Mouse (Mus musculus): Measurements from ENCODE around the gene Tarbp1.

- no peak for TF ChIP-seq CTCF (conservative IDR thresholded peaks at IDR 0.05; ENCODE audit: low read length)
- TF ChIP-seq NANOG (IDR thresholded peaks at IDR 0.05; ENCODE audit: borderline replicate concordance, low read length): no peak
These were observed 41.0 kb downstream of the Tarbp1 start for GRCm38 (mm10) chr8:126433827-126434226.

Measured in E14TG2a.4 (cell line).